Mouse (Mus musculus) left cerebral cortex, postnatal 4 days (tissue): ENCODE data around the gene Rtbdn. TPM values are rescaled to one million over a fixed set of nuclear protein-coding genes. Genes with fewer than 3 reads are reported as not detected.
"Not testable (repeated sequence)": the region's sequence is repeated elsewhere in the genome, so short reads cannot be mapped to it uniquely, and the experiment has no call there.

ENCODE experiments used
- DNase-seq: peaks from one replicate; pipeline ENCODE4 v3.0.0-alpha.2; 2022
- intact Hi-C: fragments of 180-260 bp; cut with DNase I; formaldehyde crosslinking; loops from one replicate; pipeline ENCODE4 v1.15.1; 2025
- total RNA-seq, 2 experiments: library from RNA; stranded (reverse); gene quantifications; 2 replicates each; pipeline ENCODE4 v1.2.3; 2021

Gene Rtbdn
- total RNA-seq = 1 to 10 TPM; 6.7 to 8.3 TPM

DNA sequence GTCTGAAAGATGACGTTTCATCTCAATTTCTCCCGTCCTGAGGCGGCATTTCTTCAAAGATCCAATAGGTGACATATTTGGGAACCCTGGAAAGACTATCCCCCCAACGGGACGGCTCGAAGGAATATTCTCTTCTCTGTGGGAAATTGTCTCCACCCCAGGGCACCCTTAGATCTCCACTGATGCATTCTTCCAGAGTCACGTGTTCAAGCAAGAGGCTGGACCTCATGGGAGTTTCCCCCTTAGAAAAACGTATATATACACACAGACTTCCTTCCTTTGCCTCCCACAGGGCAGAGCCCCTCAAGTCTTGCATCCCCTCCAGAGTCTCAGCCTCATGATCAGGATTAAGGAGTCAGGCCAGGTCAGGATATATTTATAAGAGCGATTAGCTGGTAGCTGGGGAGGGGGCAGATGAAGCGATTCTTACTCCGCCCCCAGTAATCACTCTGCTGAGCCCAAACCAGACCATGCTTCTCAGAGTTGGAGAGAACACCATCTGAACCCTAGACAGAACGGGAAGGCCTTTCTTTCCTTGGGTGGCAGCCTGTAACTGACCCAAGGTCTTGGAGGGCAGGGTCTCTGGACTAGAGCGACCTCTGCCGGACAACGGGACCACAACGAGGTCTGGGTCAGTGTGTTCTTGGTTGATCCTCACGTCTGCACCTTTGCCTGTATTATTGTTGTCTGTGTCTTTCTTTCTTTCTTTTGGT, at the start of gene Rtbdn:
Gene Rtbdn (plus strand): TSS at position 464 of the 713 bp plus-strand sequence.
- peak; percentile 62 for DNase-seq
- intact Hi-C loops = no loop called here

DNA sequence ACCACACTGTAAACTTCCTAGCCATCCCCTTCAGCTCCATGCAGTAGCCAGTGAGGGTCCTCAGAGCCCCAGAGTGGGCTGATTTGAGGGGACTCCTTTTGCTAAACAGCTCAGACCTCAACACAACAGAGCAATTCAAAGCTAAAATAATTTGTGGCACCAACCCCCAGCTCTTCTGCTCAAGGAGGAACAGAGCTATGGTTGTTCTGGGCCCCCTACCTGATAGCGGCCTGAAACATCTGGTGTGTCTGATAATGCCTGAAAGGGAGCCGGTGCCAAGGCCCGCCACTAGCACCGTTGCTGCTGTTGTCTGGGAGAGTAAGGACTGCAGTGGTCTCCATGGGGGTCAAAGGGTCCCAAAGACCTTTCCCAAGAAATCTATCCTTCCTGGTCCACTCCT, 45.7 kb upstream of the Rtbdn start:
- intact Hi-C loops = no loop called here
- DNase-seq = no peak

DNA sequence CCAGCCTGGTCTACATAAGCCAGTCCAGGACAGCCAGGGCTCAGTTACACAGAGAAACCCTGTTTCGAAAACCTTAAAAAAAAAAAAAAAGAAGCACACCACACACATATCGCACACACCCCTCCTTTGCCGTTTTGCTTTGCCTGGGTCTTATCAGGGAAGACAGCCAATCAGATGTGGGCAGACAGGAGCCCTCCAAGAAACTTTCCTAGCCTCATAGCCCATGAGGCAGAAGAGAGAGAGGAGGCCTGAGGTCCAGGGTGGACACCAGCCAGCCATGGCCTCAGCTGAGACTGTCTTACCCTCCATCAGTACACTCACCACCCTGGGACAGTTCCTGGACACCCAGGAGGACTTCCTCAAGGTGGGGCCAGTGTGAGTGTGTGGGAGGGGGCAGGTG, 45.0 kb upstream of the Rtbdn start, which contains the start of gene Klf1:
Gene Klf1 (plus strand): TSS at position 177 of the 400 bp plus-strand sequence.
- no peak for DNase-seq
- intact Hi-C loops = no loop called here

DNA sequence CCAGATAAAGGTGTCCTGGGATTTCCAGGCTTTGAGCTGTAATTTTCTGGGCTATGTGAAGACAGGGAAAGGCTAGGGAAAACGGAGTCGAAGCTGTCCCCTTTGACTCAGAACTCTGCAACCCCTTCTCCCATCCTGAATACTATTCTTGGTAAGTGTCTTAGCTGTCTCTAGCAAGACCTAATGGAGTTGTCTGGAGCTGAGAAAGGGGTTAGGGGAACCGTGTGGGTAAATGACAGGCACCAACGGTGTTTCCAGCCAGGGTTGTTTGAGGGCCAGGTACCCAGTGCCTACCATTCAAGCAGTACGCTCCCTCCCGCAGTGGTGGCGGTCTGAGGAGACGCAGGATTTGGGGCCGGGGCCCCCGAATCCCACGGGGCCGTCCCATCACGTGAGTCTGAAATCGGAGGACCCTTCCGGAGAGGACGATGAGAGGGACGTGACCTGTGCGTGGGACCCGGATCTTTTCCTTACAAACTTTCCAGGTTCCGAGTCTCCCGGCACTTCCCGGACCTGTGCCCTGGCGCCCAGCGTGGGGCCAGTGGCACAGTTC, 44.3 kb upstream of the Rtbdn start:
- intact Hi-C loops = no loop called here
- DNase-seq = no peak

DNA sequence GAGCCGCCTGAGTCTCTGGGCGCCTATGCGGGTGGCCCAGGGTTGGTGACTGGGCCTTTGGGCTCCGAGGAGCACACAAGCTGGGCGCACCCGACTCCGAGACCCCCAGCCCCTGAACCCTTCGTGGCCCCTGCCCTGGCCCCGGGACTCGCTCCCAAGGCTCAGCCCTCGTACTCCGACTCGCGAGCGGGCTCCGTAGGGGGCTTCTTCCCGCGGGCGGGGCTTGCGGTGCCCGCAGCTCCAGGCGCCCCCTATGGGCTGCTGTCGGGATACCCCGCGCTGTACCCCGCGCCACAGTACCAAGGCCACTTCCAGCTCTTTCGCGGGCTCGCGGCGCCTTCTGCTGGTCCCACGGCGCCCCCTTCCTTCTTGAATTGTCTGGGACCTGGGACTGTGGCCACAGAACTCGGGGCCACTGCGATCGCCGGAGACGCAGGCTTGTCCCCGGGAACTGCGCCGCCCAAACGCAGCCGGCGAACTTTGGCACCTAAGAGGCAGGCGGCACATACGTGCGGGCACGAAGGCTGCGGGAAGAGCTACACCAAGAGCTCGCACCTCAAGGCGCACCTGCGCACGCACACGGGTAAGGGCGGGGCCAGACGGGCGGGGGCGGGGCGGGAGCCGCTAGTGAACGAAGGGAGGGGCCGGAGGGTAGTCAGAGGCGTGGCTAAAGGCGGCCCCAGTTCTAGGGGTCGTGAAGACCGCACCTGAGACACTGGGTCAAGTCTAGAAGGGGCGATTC, 43.7 kb upstream of the Rtbdn start:
- intact Hi-C loops = no loop called here
- peak; percentile 97 for DNase-seq

DNA sequence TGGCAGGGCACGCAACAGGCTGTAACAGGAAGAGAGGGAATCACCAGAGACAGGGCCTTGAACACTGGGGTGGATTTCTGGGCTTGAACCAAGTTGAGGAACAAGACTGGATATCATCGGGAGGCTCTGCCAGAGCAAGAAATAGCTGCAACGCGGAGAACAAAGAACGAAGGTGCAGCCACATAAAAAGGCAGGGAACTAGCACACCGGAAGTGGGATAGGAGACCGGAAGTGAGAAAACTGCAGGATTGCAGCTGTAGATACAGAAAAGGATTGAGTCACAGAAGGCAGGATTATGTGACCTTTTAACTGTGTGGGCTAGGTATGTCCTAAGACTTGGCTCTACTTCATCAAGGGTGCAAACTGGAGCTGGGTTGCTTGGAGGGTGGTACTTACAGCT, 42.4 kb upstream of the Rtbdn start:
- intact Hi-C loops = no loop called here

DNA sequence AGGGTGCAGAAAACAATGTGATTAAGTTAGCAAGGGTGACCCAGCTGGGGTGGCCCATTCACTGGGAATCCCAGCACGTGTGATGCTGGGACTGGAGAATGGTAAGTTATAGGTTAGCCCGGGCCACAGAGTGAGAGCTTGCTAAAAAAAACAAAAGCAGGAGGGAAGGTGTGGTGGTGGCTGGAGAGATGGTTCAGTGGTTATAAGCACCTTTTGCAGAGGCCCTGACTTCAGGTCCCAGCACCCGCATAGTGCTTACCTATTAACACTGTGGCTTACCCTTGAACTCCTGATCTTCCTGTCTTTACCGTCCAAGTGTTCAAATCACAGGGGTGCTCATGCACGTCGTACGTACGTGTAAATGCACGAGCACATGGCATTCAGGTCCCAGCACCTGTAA, 39.8 kb upstream of the Rtbdn start:
- intact Hi-C loops = no loop called here
- no peak for DNase-seq

More for the DNA sequence above, 42.4 kb upstream of the Rtbdn start:
- no peak for DNase-seq

DNA sequence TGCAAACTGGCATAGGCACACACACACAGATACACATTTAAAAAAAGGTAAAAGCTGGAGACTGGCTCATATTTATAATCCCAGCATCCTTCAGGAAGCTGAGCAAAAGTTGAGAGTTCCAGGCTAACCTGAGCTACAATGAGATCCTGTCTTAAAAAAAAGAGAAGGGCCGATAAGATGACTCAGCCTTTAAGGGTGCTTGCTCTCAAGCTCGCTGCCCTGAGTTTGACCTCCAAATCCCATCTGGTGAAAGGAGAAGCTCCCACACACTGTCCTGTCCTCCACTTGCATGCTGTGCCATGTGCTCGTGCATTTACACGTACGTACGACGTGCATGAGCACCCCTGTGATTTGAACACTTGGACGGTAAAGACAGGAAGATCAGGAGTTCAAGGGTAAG, 39.3 kb upstream of the Rtbdn start:
- no peak for DNase-seq
- intact Hi-C loops = no loop called here

DNA sequence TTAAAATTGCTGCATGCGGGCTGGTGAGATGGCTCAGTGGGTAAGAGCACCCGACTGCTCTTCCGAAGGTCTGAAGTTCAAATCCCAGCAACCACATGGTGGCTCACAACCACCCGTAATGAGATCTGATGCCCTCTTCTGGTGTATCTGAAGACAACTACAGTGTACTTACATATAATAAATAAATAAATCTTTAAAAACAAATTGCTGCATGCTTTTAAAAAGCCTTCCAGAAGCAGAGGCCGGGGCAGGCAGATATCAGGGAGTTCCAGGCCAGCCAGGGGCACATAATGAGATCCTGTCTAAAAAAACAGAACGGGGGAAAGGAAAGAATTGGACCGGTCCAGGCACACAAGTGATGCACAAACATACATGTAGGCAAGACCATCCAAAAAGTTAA, 38.8 kb upstream of the Rtbdn start:
- intact Hi-C loops, DNase-seq: not testable (repeated sequence)

DNA sequence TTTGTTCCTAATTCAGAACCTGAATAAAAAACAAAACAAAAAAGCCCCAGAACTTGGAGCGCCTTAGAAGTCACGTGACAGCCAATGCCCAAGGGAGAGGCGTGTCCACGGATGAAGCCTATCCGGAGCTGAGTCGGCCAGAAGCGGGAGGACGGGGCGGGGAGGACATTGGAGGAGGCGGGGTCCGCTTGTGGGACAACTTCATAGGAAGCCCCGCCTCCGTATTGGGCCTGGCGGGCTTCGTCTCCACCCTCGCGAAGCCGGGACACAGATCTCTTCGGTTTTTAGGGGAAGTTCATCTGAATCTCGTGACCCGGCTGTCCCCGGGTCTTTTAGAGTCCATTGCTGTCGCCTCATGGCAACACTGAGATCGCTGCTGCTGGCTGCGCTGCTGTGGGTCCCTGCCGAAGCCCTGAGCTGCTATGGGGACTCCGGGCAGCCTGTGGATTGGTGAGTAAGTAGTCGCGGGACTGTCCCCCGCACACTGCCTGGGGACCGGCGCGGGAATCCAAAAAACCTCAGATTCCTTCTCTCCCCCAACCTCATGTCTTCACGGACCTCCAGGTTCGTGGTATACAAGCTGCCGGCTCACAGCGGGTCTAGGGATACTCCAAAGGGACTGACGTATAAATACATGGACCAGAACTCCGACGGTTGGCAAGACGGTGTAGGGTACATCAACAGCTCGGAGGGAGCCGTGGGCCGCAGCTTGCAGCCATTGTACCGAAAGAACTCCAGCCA, 38.2 kb upstream of the Rtbdn start, which contains the start of gene Dnase2a:
Gene Dnase2a (plus strand): TSS at position 140 of the 741 bp plus-strand sequence.
- peak; percentile 95 for DNase-seq
- intact Hi-C loops = no loop called here

DNA sequence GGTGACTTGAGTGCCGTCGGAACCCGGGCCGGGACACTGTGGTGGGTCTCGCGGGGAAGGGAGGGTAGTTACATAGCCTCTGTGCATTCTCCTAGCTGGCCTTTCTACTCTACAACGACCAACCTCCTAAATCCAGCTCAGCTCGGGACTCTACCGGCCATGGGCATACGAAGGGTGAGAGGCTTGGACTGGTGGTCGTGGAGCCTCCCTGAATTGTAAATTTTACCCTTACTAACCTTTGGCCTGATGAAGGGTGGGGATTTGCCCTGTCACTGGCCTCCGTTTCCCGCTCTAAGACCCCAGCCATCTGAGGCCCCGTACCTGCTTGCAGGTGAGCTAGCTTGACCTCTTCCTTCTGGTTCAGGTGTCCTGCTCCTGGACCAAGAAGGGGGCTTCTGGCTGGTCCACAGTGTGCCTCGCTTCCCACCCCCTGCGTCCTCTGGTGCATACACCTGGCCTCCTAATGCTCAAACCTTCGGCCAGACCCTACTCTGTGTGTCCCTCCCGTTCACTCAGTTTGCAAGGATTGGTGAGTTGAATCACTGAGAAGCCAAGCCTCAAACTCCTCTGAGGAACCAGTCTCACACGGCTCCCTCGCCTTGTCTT, 37.5 kb upstream of the Rtbdn start:
- DNase-seq = no peak
- intact Hi-C loops = no loop called here

DNA sequence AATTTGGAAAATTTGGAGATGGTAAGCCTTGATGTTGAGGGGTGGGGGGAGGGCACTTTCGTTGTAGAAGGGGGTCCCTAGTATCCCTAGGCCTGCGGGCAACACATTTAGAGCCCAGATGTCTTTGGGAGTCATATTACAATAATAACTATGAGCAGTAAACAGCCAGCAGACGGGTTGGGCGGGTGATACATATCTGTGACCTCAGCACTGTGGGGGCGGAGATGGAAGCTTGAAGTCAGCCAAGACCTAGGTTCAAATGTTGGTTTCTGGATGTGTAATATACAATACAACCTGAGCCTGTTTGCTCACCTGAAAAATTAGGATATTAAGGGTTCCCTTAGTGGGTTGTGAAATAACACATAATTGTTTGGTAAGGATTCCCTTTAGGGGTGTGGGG, 36.8 kb upstream of the Rtbdn start:
- no peak for DNase-seq
- intact Hi-C loops = no loop called here

DNA sequence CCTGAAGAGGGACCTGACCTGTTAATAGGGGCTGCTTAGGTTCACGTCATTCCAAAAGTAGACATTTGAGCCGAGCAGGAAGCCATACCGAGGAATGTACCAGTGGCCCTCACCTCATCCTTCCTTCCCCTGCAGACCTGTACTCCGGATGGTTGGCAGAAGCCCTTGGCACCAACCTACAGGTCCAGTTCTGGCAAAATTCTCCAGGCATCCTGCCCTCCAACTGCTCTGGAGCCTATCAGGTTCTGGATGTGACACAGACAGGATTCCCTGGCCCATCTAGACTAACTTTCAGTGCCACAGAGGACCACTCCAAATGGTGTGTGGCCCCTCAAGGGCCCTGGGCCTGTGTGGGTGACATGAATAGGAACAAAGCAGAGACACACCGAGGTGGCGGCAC, 36.2 kb upstream of the Rtbdn start:
- no peak for DNase-seq
- intact Hi-C loops = no loop called here

DNA sequence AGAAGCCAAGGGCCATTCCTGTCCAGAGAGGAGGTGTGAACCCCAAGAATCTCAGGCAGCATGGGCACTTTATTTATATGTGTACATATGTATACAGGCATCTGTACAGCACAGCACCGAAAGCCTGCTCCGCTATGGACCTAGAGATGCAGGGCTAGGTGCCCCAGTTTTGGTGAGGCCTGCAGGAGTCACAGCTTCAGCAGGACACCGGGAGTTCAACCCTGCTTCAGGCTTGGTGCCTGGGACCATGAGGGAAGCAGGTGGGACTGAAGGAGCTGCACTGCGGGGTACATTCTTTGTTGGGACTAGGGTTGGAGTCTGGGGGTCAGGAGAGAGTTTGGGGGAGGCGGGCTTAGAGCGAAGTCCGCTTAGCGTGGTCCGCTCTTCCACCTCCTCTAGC, 34.9 kb upstream of the Rtbdn start:
- no peak for DNase-seq
- intact Hi-C loops = no loop called here

DNA sequence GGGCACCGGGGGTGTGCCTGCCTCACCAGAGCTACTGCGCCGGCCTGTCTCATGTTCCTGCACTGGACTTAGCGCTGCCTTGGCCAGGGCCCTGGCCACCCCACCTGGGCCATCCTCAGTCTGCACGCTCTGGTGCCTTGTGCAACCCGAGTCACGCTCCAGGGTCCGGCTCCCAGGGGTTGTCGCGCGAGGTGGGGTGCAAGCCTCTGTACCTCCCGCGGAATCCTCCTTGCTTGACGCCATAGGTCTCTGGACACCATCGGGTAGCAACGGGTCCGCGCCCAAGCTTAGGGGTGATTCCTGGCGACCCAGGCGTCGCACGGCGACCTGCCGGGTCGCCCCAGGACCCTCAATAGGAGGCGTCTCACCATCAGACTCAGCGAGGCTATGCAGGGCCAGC, 34.4 kb upstream of the Rtbdn start:
- DNase-seq = no peak
- intact Hi-C loops = no loop called here

DNA sequence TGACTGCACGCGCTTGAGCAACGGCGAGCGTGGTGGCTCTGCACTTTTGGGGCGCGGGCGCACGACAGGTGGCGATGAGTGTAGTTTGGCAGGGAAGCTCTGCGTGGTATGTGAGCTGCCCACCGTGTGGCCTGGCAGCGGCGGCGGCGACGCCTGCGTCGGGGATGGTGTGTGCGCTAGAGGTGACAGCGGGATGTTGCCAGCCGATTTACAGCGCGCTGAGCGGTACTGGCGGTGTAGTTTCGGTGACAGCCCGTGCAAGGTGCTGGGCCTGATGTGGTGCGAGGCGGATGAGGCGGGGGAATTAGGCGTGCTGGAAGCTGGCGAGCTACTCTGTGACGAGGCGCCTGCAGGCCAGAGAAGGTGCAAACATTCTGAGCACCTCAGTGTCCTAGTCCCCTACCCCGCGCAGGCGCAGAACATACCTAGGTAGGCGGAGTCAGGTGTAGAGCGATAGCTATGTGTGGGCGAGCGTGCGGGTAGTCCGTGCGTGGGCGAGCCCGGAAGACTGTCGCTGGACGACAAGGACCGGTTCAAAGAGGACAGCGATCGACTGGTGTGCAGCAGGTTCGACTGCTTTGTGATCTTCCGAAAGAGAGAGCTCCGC, 33.8 kb upstream of the Rtbdn start:
- peak; percentile 44 for DNase-seq
- intact Hi-C loops = no loop called here

DNA sequence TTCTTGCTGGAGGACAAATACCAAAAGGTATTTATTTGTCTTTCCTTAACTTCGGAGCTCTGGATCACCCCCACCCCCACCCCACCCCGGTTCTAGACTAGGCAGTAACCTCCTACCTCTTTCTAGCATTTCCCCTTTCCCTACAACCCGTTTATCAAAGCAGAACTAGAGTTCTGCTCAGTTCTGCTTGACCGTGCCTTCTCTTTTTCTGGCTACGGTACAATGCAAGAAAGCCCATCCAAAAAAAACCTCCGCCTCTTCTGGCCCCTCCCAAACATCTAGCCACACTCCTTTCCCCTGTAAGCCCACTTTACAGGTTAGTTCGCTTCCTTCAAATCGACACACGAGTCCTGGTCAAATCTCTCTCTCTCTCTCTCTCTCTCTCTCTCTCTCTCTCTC, 33.3 kb upstream of the Rtbdn start:
- intact Hi-C loops = no loop called here
- DNase-seq = no peak

DNA sequence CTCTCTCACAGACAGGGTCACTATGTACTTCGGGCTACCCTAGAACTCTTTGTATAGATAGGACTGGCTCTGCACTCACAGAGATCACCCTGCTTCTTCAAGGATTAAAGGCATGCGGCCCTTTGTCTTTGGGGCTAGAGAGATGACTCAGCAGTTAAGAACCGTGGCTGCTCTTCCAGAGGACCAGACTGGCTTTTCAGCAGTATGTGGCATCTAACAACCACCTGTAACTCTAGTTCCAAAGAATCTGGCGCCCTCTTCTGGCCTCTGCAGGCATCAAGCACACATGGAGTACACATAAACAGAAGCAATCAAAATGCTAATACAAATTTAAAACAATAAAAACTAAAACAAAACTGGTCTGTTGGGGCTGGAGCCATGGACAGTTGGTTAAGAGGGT, 32.8 kb upstream of the Rtbdn start:
- intact Hi-C loops = no loop called here
- no peak for DNase-seq

DNA sequence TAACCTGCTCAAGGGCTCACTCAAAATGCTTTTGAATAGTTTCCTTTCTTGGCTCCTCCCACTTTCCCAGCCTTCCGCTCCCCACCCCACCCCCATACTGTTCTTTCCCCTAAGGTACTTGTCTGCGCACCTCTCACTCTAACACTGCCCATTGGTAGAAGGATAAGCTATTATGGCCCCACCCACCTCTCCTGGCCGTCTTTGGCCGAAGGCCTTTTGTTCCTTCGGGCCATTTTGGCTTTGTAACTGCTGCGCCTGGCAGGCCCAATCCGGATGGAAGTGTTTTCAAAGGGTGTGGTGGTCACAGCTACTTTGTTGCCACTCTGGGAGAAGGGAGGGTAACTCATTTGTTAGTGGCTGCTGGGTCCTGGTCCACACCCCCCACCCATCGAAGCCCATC, 31.5 kb upstream of the Rtbdn start:
- intact Hi-C loops = no loop called here
- no peak for DNase-seq

DNA sequence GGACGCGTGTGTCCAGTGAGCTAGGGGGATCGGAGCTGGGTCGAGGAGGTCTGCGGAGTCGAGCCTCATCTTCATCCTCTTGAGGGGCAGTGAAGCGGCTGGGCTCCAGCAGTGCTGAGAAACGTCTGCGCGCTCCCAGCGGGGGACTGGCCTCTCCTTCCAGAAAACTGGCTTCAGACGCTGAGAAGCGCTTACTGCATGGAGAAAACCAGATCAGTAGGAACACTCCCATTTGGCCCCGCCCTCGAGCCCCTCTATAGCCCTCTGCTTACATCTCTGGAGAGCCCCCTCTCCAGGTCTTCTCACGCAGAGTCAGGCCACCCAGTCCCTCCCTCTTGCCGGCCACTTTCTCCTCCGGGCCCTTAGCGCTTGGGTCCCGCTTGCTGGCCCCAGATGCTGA, 29.0 kb upstream of the Rtbdn start:
- DNase-seq = no peak
- intact Hi-C loops = no loop called here
